Mouse (Mus musculus): ENCODE measurements around the gene Klhl24. TPM values are rescaled to one million over a fixed set of nuclear protein-coding genes. Genes with fewer than 3 reads are reported as not detected.

Klhl24 gene
- polyA plus RNA-seq, 1 experiment from 2014 or later = 40.4 TPM

Other genes with a start within 250 kb of the Klhl24 start
- gene Klhl6, start 114.5 kb upstream of the Klhl24 start, polyA plus RNA-seq (2014; fragmentation: Nextera tagmentation; extraction: Ambion mirVana) = 9.2 and 10.7 TPM in 2 replicates
- gene Yeats2, start 43.5 kb downstream of the Klhl24 start, polyA plus RNA-seq (2014; fragmentation: Nextera tagmentation; extraction: Ambion mirVana) = 24.3 and 47.5 TPM in 2 replicates
- gene Map6d1, start 143.8 kb downstream of the Klhl24 start, polyA plus RNA-seq (2014; fragmentation: Nextera tagmentation; extraction: Ambion mirVana) = 0.88 and 1.0 TPM in 2 replicates
- 84.6 and 110 TPM in 2 replicates for gene Parl, start 204.8 kb downstream of the Klhl24 start, polyA plus RNA-seq (2014; fragmentation: Nextera tagmentation; extraction: Ambion mirVana)
- not detected in 2 replicates for gene Cyp2ab1, start 227.9 kb downstream of the Klhl24 start, polyA plus RNA-seq (2014; fragmentation: Nextera tagmentation; extraction: Ambion mirVana)